Mouse (Mus musculus) liver, embryonic 14.5 days (tissue): ENCODE data around the gene Pou2af1. TPM values are rescaled to one million over a fixed set of nuclear protein-coding genes. Genes with fewer than 3 reads are reported as not detected.

ENCODE experiments used
- ATAC-seq: fragments of 200-750 bp; cut with Nextera tagmentation; 2 replicates; pipeline ENCODE4 v1.8.0; 2017; ENCODE audit warnings: moderate number of reproducible peaks, mild to moderate bottlenecking, moderate library complexity; ENCODE audit not compliant: insufficient read depth
- DNase-seq, 3 experiments: peaks; one replicate each; pipeline ENCODE4 v3.0.0-alpha.2; 2012 to 2013; ENCODE audit warnings: low read depth in 3 of 3, low spot score in 3 of 3
- H3K27ac ChIP-seq: fragments of 300-500 bp; sonication (generic); 2 replicates; pipeline ENCODE4 v1.5.1; 2014; ENCODE audit warnings: moderate library complexity, mild to moderate bottlenecking, control low read depth, inconsistent platforms
- H3K27me3 ChIP-seq: fragments of 300-500 bp; sonication (generic); 2 replicates; pipeline ENCODE4 v1.6.1; 2014; ENCODE audit warnings: mild to moderate bottlenecking, low read length, moderate library complexity; ENCODE audit not compliant: control insufficient read depth, insufficient read depth
- H3K36me3 ChIP-seq: fragments of 300-500 bp; sonication (generic); replicated peaks from 2 replicates; pipeline ENCODE4 v1.6.1; 2014; ENCODE audit warnings: low read depth; ENCODE audit not compliant: control insufficient read depth, insufficient read depth
- H3K4me1 ChIP-seq, 2 experiments: fragments of 200-500 bp in 1 of 2; fragments of 300-500 bp in 1 of 2; sonication (generic) in 1 of 2; replicated peaks; 2 replicates each; pipeline ENCODE4 v1.6.1; 2012 to 2014; ENCODE audit warnings: antibody characterized with exemption in 1 of 2, inconsistent platforms in 1 of 2, low read length in 1 of 2; ENCODE audit not compliant: control insufficient read depth in 2 of 2, insufficient read depth in 2 of 2
- H3K4me2 ChIP-seq: fragments of 300-500 bp; sonication (generic); 2 replicates; pipeline ENCODE4 v1.6.1; 2014; ENCODE audit warnings: low read depth, mild to moderate bottlenecking, control low read depth, moderate library complexity
- H3K4me3 ChIP-seq, 2 experiments: fragments of 200-500 bp in 1 of 2; fragments of 300-500 bp in 1 of 2; sonication (generic) in 1 of 2; 2 replicates each; pipeline ENCODE4 v1.5.1; 2012 to 2014; ENCODE audit warnings: low read depth in 2 of 2, low read length in 2 of 2, mild to moderate bottlenecking in 2 of 2, control low read depth in 1 of 2, inconsistent platforms in 1 of 2, moderate library complexity in 1 of 2; ENCODE audit not compliant: insufficient read depth in 1 of 2
- H3K9ac ChIP-seq: fragments of 300-500 bp; sonication (generic); replicated peaks from 2 replicates; pipeline ENCODE4 v1.6.1; 2014; ENCODE audit warnings: mild to moderate bottlenecking, control low read depth, moderate library complexity
- H3K9me3 ChIP-seq: fragments of 300-500 bp; sonication (generic); 2 replicates; pipeline ENCODE4 v1.6.1; 2016; ENCODE audit warnings: low read length, mixed read lengths; ENCODE audit not compliant: control insufficient read depth
- CTCF ChIP-seq: IDR thresholded peaks from 2 replicates; pipeline ENCODE4 v1.5.1; 2016; ENCODE audit warnings: antibody characterized with exemption, low read depth, control low read depth
- EP300 ChIP-seq: IDR thresholded peaks from 2 replicates; pipeline ENCODE4 v1.6.1; 2016; ENCODE audit warnings: antibody characterized with exemption, low read depth
- WGBS: fragments of 180-500 bp; shearing (Covaris S2); extraction: QIAGEN DNeasy Blood & Tissue Kit; methylation state at CpG from one replicate; pipeline ENCODE4 v1.1.7; 2014; ENCODE audit not compliant: insufficient replicate concordance; 5-methylcytosine and 5-hydroxymethylcytosine counted together
- polyA plus RNA-seq, 2 experiments: library from polyadenylated mRNA; depleted of rRNA in 1 of 2; stranded (reverse) in 1 of 2; unstranded in 1 of 2; fragments of >200 nt; fragmentation: Nextera tagmentation in 1 of 2; extraction: Ambion mirVana in 1 of 2; gene quantifications; 2 replicates each; pipeline versions ENCODE4 v1.2.1 to v1.2.3; 2012 to 2014

Gene Pou2af1
- polyA plus RNA-seq (2012; rRNA removed) (0.26 and 0.36 TPM in 2 replicates), polyA plus RNA-seq (2014; fragmentation: Nextera tagmentation; extraction: Ambion mirVana) (0.17 and 0.25 TPM in 2 replicates)

DNA sequence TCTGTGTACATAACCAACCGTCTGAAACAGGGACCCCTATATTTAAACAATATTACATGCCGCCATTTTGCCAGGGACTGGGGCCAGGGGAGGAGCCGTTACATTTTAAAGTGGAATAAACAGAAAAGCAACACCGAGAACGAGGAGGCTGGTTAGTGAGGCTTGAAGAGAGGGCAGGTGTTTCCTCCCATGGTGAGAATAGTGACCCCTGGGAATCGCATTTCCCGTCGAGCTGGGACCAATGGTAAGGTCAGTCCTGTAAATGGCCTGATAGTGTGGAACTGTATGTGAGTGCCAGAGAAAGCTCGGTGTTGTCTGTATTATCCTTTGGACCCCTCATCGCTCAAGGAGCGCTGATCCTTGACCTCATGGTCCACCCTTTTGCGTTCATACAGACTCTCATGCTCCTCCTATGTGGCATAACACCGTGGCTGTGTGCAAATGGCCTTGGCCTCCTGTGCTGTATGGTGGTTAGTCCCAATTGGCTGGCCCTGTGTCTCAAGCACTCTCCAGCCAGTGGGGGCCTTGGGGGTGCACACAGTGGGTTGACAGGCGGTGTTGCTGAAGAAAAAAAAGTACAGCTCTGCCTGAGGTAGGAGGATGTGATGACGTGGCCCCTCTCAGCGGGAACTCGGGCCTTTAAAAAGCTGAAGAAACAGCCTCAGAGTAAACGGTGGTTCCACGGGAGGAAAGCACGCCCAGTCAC lies at the start of gene Pou2af1:
Gene Pou2af1, plus strand, starts transcription at position 686 of the 706 bp plus-strand sequence.
- H3K4me3 ChIP-seq: no peak within 1 kb of the TSS
- H3K27ac ChIP-seq: no peak within 1 kb of the TSS
- H3K9me3 ChIP-seq: no peaks in the 10 kb centered on the region
- no peaks in the 10 kb centered on the region for H3K27me3 ChIP-seq
- H3K36me3 ChIP-seq: no peaks in the 10 kb centered on the region
- no peak for DNase-seq
- ATAC-seq: no peak
- WGBS: 68% methylated on average over 20 of the region's 20 CpGs
- no peaks in the 10 kb centered on the region for H3K4me1 ChIP-seq
- H3K9ac ChIP-seq: no peak within 1 kb of the TSS
- TF ChIP-seq EP300: no peak
- TF ChIP-seq CTCF: no peak
- no peak within 1 kb of the TSS for H3K4me2 ChIP-seq

DNA sequence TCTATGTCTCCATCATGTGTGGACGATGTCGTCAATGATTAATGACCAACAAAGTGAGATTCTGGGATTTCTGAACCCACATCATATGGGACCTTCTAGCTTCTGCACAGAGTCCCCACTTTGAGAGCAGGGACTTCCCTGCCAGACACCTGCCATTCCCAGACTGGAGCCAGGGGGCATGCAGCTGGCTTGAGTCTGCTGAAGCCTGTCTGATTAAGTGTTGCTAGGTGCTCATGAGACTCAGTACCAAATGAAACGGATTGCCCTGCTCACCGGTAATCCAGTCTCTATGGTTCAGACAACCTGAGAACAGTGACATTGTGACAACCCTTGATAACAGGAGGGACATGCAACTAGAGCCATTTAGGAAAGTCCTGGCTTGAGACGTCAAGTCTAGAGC lies 49.5 kb upstream of the Pou2af1 start:
- H3K4me2 ChIP-seq: no peak overlapping the region
- ATAC-seq: no peak
- no peak overlapping the region for H3K9ac ChIP-seq
- no peak overlapping the region for H3K4me3 ChIP-seq
- H3K36me3 ChIP-seq: no peaks in the 10 kb centered on the region
- no peaks in the 10 kb centered on the region for H3K9me3 ChIP-seq
- no peak for TF ChIP-seq EP300
- H3K4me1 ChIP-seq: no peaks in the 10 kb centered on the region
- no peaks in the 10 kb centered on the region; the same call in 1 of the 2 replicates for H3K27me3 ChIP-seq
- no peak for DNase-seq
- H3K27ac ChIP-seq: no peak overlapping the region
- WGBS: 66% methylated on average over 5 of the region's 5 CpGs

DNA sequence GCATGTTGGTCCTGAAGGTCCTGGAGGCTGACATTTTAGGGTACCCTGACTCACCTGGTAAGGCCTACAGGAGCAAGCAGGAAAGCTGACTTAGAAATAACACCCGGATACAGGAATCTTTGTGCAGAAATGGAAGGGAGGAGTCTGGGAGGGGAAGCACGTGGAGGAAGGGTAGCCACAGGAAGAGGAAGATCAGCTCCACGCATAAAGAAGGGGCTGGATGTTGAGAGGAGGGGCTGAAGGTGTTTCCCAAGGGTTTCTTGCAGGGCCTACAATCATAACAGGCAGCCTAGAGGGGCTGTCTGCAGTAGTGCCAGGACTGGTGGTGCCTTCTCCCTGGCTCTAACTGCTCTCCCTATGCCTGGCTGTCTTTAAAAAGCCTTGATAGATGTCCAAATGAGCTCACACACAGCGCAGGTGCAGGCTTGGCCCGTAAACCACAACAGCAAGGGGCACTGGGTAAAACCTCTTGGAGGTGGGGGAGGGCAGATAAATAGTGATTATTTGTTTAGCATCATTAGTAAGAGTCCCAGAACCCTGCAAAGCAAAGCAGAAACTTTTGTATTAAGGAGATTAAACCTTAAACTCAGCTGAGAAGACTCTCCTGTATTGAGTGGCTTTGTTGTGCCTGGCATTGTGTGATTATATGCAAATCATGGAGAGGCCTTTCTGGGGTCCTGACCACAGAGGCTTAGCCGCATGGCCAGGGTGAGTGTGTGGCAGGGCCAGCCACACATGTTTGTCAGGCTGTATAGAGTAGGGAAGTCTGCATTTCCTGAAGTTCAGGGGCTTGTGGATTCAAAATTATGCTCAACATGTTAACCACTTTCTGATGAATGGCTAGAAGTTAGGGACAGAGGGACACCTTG lies 48.0 kb upstream of the Pou2af1 start, which contains the start of gene Gm32742:
Gene Gm32742, minus strand, starts transcription at position 206 of the 869 bp plus-strand sequence.
- DNase-seq: no peak
- no peak for ATAC-seq
- no peak within 1 kb of the TSS for H3K27ac ChIP-seq
- no peaks in the 10 kb centered on the region for H3K4me1 ChIP-seq
- H3K36me3 ChIP-seq: no peaks in the 10 kb centered on the region
- TF ChIP-seq EP300 (no peak), CTCF (no peak)
- H3K4me3 ChIP-seq: no peak within 1 kb of the TSS
- 14% methylated on average over 6 of the region's 6 CpGs for WGBS
- H3K4me2 ChIP-seq: no peak within 1 kb of the TSS
- H3K9me3 ChIP-seq: no peaks in the 10 kb centered on the region
- H3K27me3 ChIP-seq: no peaks in the 10 kb centered on the region; the same call in 1 of the 2 replicates
- H3K9ac ChIP-seq: no peak within 1 kb of the TSS

DNA sequence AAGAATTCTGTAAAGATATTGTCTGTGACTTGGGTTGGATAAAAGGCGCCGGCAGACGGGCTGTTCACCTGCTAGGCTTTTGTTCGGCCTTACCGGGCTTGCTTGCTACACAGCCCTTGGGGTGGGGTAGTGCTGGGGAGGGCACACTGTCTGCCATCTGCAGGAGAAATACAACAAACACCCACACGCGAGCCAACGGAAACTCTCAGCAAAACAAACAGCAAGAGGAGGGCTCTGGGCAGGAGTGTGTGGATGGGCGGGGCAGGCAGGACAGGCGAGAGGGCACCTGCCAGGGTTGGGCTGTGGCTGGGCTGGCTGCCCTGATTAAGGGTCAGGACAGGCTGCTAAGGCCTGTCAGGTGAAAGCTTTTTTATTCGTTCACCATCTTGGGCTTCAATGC lies 45.6 kb upstream of the Pou2af1 start:
- Histone ChIP-seq H3K4me1 (no peaks in the 10 kb centered on the region), H3K9me3 (no peaks in the 10 kb centered on the region), H3K9ac (no peak overlapping the region), H3K27ac (no peak overlapping the region), H3K4me3 (no peak overlapping the region), H3K36me3 (no peaks in the 10 kb centered on the region), H3K27me3 (no peaks in the 10 kb centered on the region), H3K4me2 (no peak overlapping the region)
- no peak for ATAC-seq
- TF ChIP-seq EP300 (no peak), CTCF (no peak)
- 51% methylated on average over 11 of the region's 11 CpGs for WGBS
- DNase-seq: no peak

DNA sequence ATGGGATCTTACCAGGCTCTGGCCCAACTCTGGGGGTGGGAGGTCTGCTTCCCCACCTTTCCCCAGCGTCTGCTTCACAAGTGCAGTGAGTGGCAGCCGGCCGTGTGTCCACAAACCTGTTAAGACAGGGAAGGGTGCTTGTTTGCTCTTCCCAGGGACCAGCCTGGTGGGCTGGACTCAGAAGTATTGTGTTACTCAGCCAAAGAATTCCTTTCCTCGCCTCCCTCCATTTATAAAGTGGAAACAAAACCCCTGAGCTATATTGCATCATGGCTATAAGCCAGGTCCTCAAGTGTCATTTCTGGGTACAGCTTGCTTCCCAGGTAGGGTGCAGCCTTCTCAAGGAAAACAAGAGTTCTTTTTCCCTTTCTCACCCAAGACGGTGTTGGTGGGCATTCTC lies 44.8 kb upstream of the Pou2af1 start:
- no peaks in the 10 kb centered on the region for H3K36me3 ChIP-seq
- 60% methylated on average over 5 of the region's 5 CpGs for WGBS
- H3K4me2 ChIP-seq: no peak overlapping the region
- ATAC-seq (no peak), DNase-seq (no peak)
- H3K9ac ChIP-seq: no peak overlapping the region
- H3K4me1 ChIP-seq: no peaks in the 10 kb centered on the region
- H3K9me3 ChIP-seq: no peaks in the 10 kb centered on the region
- H3K27ac ChIP-seq: no peak overlapping the region
- TF ChIP-seq CTCF: no peak
- H3K27me3 ChIP-seq: no peaks in the 10 kb centered on the region
- H3K4me3 ChIP-seq: no peak overlapping the region
